Mouse (Mus musculus) heart, postnatal 4 days (tissue): ENCODE data around the gene Lig3. TPM values are rescaled to one million over a fixed set of nuclear protein-coding genes. Genes with fewer than 3 reads are reported as not detected.
A peak's percentile ranks its signal among the peaks of the same experiment; 100 is the strongest.

Source experiments
- DNase-seq: peaks from one replicate; pipeline ENCODE4 v3.0.0; 2021
- total RNA-seq, 2 experiments: library from RNA; stranded (reverse); gene quantifications; 2 replicates each; pipeline ENCODE4 v1.2.3; 2021

The Lig3 gene
- 10 to 100 TPM; 24.6 to 25.8 TPM for total RNA-seq

GRCm38 (mm10) chr11:82780983-82781903, at the start of gene Lig3:
Gene Lig3, plus strand, starts transcription at chr11:82781108.
- peak; percentile 95 for DNase-seq

DNA sequence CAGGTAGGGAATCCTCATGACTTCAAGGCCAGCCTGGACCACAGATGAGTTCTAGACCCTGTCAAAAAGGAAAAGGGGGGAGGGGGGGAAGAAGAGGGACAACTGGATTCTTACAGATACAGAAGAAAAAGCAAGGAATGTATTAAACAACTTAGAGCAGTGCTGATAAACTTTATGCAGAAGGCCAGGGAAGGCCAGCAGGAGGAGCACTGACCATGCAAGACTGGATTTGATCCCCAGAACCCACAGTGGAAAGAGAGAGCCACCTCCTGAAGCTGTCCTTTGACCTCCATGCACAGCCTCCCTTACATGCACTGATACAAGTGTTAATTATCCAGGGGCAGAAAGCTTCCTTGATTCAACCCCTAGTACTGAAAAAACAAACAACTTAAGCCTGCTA, 46.7 kb upstream of the Lig3 start:
- no peak for DNase-seq

GRCm38 (mm10) chr11:82739006-82739405, 41.9 kb upstream of the Lig3 start:
- no peak for DNase-seq

GRCm38 (mm10) chr11:82746138-82746537, 34.8 kb upstream of the Lig3 start:
- peak; percentile 46 for DNase-seq

GRCm38 (mm10) chr11:82746857-82747366, 34.0 kb upstream of the Lig3 start:
- DNase-seq: peak; percentile 13

GRCm38 (mm10) chr11:82752349-82753115, 28.4 kb upstream of the Lig3 start:
- no peak for DNase-seq

GRCm38 (mm10) chr11:82755919-82756318, 25.0 kb upstream of the Lig3 start:
- DNase-seq: no peak

DNA sequence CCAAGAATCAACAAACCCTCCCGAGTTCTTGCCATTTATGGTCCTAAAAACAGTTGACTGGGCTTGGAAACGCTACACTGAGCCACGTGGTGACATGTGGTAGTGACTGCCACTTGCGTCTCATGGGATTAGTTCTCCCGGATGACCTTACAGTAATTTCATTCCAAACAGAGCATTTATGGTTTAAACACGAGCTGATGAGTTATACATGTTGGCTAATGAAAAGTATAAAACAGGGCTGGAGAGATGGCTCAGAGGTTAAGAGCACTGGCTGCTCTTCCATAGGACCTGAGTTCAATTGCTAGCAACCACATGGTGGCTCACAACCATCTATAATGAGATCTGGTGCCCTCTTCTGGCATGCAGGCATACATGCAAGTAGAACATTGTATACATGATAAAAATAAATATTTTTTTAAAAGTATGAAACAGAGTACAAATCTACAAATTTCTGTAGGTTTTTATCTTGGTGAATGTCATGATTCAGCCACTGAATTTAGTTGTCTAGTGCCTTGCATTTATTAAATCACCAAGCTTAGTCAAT, 18.6 kb upstream of the Lig3 start:
- no peak for DNase-seq

GRCm38 (mm10) chr11:82763261-82763660, 17.6 kb upstream of the Lig3 start:
- DNase-seq: no peak

- peak; percentile 94 for DNase-seq
These were observed 17.0 kb upstream of the Lig3 start, which contains the start of the genes Cct6b and Zfp830 for GRCm38 (mm10) chr11:82763742-82764437. Gene Cct6b, minus strand, starts transcription at chr11:82764321. Gene Zfp830, plus strand, starts transcription at chr11:82764345.

GRCm38 (mm10) chr11:82764438-82764924, 16.4 kb upstream of the Lig3 start:
- DNase-seq: no peak

DNA sequence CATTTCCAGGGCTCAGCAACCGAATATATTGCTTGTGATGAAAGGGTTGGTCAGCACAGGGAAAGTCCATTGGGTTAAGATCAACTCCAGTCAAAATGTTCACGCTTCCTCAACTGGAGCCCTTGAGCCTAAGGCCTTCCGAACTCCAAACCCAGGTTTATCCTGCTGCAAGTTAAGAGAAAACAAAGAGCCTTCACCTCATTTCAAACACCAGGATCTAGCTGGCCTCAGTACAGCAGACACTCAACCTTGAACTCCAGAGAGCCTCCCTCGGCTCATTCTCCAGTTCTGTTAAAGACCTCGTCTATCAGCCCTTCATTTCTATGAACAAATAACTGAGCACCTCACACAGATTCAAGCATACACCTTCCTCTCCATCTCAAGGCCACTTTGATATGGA, 774 bp upstream of the Lig3 start:
- no peak for DNase-seq

DNA sequence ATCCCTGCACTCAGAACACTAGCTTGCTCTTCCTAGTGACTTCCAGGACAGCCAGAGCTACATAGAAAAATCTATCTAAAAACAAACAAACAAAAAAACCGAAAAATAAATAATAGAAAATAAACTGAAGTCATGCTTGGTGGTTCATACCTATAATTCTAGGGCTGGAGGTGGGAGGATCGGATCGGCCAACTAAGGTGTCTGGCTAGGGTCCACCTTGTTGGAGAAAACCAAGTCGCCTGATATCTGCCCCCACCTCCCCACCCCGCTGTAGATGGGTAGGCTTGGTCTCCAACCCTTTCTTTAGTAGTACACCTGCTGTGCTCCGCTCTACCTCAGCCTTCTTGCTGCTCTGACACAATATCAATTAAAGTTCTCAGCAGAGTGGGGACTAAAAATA, 1.3 kb downstream of the Lig3 start:
- DNase-seq: no peak

DNA sequence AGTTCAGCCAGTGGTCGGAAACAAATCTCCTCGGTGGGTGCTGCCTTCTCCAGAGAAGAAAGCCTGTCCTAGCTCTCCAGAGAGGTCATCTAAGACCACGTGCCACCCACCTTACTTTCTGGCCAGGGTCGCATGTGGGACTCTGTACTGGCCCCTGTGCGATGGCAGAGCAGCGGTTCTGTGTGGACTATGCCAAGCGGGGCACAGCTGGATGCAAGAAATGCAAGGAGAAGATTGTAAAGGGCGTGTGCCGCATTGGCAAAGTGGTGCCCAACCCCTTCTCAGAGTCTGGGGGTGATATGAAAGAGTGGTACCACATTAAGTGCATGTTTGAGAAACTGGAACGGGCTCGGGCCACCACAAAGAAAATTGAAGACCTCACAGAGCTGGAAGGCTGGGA, 2.5 kb downstream of the Lig3 start:
- DNase-seq: no peak

DNA sequence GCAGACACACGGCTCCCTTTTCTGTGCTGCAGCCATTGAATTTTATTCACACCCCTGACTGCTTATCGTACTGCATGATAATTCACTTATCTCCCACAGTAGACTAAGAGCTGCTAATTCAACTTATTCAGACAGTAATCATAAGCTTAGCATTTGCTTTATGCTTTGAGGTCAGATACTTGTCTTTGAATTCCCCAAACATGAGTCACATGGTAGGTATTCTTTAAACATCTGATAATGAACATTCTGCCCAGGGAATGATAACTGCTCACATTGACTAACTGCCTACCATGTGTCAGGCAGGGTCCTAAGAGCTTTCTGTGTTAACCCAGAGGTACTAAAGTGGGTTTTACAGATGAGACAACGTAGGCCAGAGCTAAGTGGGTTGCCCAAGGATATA, 25.7 kb downstream of the Lig3 start:
- DNase-seq: no peak

- DNase-seq: no peak
These were observed 26.5 kb downstream of the Lig3 start for GRCm38 (mm10) chr11:82807370-82807769.

DNA sequence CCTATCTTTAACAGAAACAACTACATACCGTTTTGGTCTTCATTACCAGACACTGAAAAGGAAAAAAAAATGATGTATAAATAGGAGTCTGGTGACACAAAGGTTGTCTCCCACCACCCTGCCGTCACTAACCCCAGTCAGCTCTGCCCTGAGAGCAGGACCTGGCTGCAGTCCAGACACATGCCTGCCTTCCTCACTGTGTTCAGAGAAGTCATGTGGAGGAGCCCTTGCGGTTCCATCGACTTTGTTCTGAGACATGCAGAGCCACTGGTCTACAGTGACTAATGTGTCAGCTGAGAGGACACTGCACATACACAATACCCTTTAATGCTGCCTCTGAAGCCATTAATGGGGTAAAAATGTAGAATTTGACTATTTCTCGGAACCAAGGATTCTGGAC, 27.6 kb downstream of the Lig3 start:
- DNase-seq: peak; percentile 62

DNA sequence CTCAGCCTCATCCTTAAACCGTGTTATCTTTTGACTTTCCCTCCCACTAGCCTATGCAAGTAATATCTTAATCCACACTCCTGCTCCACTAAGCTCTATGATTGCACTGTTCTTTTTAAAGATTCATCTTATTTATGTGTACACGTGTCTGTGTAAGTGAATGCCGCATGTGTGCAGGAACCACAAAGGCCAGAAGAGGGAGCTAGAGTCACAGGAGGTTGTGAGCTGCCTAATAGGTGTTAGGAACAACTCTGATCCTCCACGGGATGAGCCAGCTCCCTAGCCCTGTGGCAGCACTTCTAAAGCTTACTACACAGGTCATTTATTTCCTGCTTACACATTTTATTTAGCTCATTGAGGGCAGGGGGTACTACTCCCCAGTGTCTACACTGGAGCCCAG, 38.4 kb downstream of the Lig3 start:
- peak; percentile 73 for DNase-seq

- no peak for DNase-seq
These were observed 40.0 kb downstream of the Lig3 start for GRCm38 (mm10) chr11:82820788-82821456.

- no peak for DNase-seq
These were observed 45.9 kb downstream of the Lig3 start for GRCm38 (mm10) chr11:82826818-82827217.
